Mouse (Mus musculus): ENCODE measurements around the gene Hic1. TPM values are rescaled to one million over a fixed set of nuclear protein-coding genes. Genes with fewer than 3 reads are reported as not detected.

The Hic1 gene
- polyA plus RNA-seq, 1 experiment from 2014 or later, result 14.5 TPM

DNA sequence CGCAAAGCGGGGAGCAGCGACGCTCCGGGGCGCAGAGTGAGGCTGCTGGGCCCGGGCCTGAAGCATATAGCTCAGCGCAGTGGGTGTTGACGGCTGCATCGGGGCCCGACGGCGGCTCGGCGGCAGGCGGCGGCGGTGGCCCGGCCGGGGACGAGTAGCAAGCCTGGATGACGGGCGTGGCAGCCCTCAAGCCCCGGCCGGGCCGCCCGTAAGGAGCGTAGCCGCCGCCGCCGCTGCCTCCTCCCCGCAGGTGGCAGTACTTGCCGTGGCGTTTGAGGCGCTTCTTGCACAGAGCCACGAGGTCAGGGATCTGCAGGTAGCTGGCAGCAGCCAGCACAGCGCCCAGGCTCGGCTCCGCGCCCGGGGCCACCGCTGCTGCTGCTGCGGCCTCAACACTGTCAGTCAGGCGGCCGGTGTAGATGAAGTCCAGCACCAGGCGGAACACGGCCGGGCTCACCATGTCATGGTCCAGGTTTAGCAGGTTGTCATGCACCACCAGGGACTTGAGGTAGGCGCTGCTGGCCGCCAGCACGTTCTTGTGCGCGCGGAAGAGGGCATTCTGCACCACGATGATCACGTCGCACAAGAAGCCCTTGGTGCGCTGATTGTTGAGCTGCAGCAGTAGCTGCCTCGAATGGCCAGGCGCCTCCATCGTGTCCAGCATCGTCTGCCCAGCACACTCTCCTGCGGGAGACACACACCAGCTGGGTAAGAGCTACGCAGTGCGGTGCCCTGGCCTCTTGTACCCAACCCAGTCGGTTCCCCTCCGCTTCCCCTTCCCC, 2.3 kb downstream of the Hic1 start:
- H3K9me3 ChIP-seq (ENCODE audit: control insufficient read depth, low read length), result no peaks in the 10 kb centered on the region
- H3K27ac ChIP-seq (ENCODE audit: low read depth), result peak overlapping the region; percentile 95
- 3% methylated on average over 68 of the region's 68 CpGs for WGBS
- no peak for ATAC-seq (replicated peaks; ENCODE audit: low FRiP score, low TSS enrichment, low read depth)
- peaks cover 36% of the 10 kb centered on the region for H3K4me1 ChIP-seq (replicated peaks; ENCODE audit: control insufficient read depth, insufficient read depth, low read length)
- H3K4me2 ChIP-seq (ENCODE audit: low read length), result peak overlapping the region; percentile 77
- peaks cover 48% of the 10 kb centered on the region for H3K36me3 ChIP-seq (ENCODE audit: control insufficient read depth, insufficient read depth, low read length)
- peak; percentile 84 for DNase-seq (ENCODE audit: low spot score)
- H3K9ac ChIP-seq (ENCODE audit: low read length), result peak overlapping the region; percentile 92
- H3K4me3 ChIP-seq (ENCODE audit: low read depth, low read length), result peak overlapping the region; percentile 65
- H3K27me3 ChIP-seq (replicated peaks; ENCODE audit: control insufficient read depth, insufficient read depth, low read length), result peaks cover 44% of the 10 kb centered on the region

DNA sequence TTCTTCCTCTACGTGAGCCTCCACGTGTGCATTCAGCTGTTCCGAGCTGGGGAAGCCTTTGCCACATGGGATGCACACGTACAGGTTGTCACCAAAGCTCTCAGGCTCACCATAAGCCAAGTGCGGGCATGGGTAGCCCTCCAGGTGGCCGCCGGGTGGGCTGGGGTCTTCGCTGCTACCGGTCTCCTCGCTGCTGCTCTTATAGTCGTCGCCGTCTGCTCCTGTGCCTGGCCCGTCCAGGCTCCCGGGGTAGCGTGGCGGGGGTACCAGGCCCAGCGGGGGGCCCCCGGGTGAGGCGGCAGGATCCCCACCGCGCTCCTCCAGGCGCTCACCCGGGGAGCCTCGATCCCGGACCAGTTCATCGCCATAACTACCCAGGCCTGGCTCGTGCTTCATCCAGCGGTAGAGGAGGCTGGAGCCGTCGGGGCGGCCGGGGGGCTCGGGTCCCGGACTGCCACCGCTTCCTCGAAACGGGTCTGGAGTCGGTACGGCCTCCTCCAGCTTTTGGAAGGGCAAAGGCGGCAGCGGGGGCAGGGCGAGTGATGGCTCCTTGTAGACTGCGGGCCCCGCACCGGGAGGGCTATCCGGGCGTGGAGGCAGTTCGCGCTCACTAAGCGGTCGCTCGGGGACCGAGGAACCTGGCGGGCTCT, 3.0 kb downstream of the Hic1 start:
- H3K27ac ChIP-seq (ENCODE audit: low read depth), result peak overlapping the region; percentile 95
- peaks cover 34% of the 10 kb centered on the region for H3K4me1 ChIP-seq (replicated peaks; ENCODE audit: control insufficient read depth, insufficient read depth, low read length)
- peak overlapping the region; percentile 77 for H3K4me2 ChIP-seq (ENCODE audit: low read length)
- ATAC-seq (replicated peaks; ENCODE audit: low FRiP score, low TSS enrichment, low read depth) (no peak), DNase-seq (ENCODE audit: low spot score) (no peak)
- peak overlapping the region; percentile 92 for H3K9ac ChIP-seq (ENCODE audit: low read length)
- H3K4me3 ChIP-seq (ENCODE audit: low read depth, low read length), result peak overlapping the region; percentile 65
- peaks cover 37% of the 10 kb centered on the region for H3K27me3 ChIP-seq (replicated peaks; ENCODE audit: control insufficient read depth, insufficient read depth, low read length)
- WGBS, result 10% methylated on average over 54 of the region's 55 CpGs
- no peaks in the 10 kb centered on the region for H3K9me3 ChIP-seq (ENCODE audit: control insufficient read depth, low read length)
- peaks cover 49% of the 10 kb centered on the region for H3K36me3 ChIP-seq (ENCODE audit: control insufficient read depth, insufficient read depth, low read length)

DNA sequence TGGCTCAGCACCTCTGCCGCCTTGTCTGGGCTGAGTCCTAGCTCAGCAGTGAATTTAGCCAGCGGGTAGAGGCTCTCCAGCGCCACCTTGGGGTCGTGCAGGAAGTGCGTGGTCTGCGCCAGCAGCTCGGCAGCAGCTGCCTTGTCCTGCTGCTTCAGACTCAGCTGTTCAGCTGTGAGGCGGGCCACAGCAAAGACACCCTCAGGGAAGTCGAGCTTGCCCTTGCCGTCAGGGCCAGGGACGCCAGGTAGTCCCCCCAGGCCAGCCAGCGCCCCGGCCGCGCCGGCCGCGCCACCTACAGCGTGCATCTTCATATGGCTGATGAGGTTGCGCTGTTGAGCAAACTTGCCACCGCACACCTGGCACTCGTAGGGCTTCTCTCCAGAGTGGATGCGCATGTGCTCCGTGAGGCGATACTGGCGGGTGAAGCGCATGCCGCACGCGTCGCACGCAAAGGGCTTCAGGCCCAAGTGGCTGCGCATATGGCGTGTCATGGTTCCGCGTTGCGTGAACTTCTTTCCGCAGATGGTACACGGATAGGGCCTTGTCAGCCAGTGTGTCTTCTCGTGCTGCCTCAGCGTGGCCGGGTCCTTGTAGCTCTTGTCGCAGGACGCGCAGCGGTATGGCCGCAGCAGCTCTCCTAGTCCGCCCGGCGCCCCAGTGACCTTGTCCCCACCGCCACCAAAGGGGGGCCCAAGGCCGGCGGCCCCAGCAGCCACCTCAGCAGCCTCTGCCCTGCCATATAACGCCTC, 3.7 kb downstream of the Hic1 start:
- peak; percentile 91 for DNase-seq (ENCODE audit: low spot score)
- Histone ChIP-seq H3K27ac (ENCODE audit: low read depth) (peak overlapping the region; percentile 95), H3K4me1 (replicated peaks; ENCODE audit: control insufficient read depth, insufficient read depth, low read length) (peaks cover 38% of the 10 kb centered on the region), H3K9me3 (ENCODE audit: control insufficient read depth, low read length) (no peaks in the 10 kb centered on the region), H3K36me3 (ENCODE audit: control insufficient read depth, insufficient read depth, low read length) (peaks cover 54% of the 10 kb centered on the region), H3K4me2 (ENCODE audit: low read length) (peak overlapping the region; percentile 77), H3K4me3 (ENCODE audit: low read depth, low read length) (peak overlapping the region; percentile 65), H3K9ac (ENCODE audit: low read length) (peak overlapping the region; percentile 92), H3K27me3 (replicated peaks; ENCODE audit: control insufficient read depth, insufficient read depth, low read length) (peaks cover 30% of the 10 kb centered on the region)
- 13% methylated on average over 54 of the region's 54 CpGs for WGBS
- no peak for ATAC-seq (replicated peaks; ENCODE audit: low FRiP score, low TSS enrichment, low read depth)

DNA sequence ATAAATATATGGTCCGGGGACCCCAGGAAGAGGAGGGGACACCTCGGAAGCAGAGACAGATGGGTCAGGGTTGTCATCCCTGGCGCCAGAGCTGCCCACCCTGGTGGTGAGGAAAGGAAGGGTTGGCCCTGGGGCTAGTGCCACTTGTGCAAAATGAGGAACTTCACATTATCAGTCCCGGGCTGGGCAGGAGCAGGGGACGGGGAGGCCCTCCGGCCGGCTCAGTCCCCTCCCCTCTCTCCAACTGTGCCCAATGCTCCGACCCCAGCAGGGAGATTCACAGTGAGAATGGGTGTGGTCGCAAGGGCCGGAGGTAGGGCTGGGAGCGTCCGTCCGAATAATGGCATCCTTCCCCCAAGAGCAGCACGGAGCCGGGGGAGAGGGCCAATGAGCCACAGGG, 4.6 kb downstream of the Hic1 start:
- peaks cover 63% of the 10 kb centered on the region for H3K36me3 ChIP-seq (ENCODE audit: control insufficient read depth, insufficient read depth, low read length)

DNA sequence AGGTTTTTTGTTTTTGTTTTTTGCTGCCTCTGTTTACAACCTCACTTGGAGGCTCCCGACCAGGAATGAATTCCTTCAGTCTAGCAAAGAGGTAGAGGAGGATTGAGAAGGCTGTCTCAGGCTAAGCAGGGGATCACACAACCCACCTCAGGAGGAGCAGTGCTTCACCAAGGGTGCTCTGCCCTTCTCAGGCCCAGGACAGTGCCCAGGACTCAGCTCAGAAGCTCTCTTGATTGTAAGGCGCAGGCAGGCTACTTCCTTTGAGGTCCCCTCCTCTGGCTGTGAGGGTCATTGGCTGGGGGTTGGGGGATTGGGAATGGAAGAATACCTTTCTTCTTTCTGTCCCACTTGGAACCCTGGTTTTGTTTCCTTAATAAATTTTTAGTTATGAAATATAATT, 5.3 kb downstream of the Hic1 start:
- H3K27ac ChIP-seq (ENCODE audit: low read depth), result peak overlapping the region; percentile 81
- no peaks in the 10 kb centered on the region for H3K9me3 ChIP-seq (ENCODE audit: control insufficient read depth, low read length)
- 62% methylated on average over 2 of the region's 2 CpGs for WGBS
- peak overlapping the region; percentile 77 for H3K4me2 ChIP-seq (ENCODE audit: low read length)
- peak overlapping the region; percentile 92 for H3K9ac ChIP-seq (ENCODE audit: low read length)
- H3K4me1 ChIP-seq (replicated peaks; ENCODE audit: control insufficient read depth, insufficient read depth, low read length), result peaks cover 31% of the 10 kb centered on the region
- no peak for ATAC-seq (replicated peaks; ENCODE audit: low FRiP score, low TSS enrichment, low read depth)
- peaks cover 18% of the 10 kb centered on the region for H3K27me3 ChIP-seq (replicated peaks; ENCODE audit: control insufficient read depth, insufficient read depth, low read length)
- no peak for DNase-seq (ENCODE audit: low spot score)
- peak overlapping the region; percentile 65 for H3K4me3 ChIP-seq (ENCODE audit: low read depth, low read length)
- peaks cover 69% of the 10 kb centered on the region for H3K36me3 ChIP-seq (ENCODE audit: control insufficient read depth, insufficient read depth, low read length)

More for the DNA sequence above, 4.6 kb downstream of the Hic1 start:
- 29% methylated on average over 15 of the region's 15 CpGs for WGBS
- H3K27me3 ChIP-seq (replicated peaks; ENCODE audit: control insufficient read depth, insufficient read depth, low read length), result peaks cover 22% of the 10 kb centered on the region
- peak overlapping the region; percentile 92 for H3K9ac ChIP-seq (ENCODE audit: low read length)
- no peak for ATAC-seq (replicated peaks; ENCODE audit: low FRiP score, low TSS enrichment, low read depth)
- H3K9me3 ChIP-seq (ENCODE audit: control insufficient read depth, low read length), result no peaks in the 10 kb centered on the region
- peak overlapping the region; percentile 95 for H3K27ac ChIP-seq (ENCODE audit: low read depth)
- peaks cover 36% of the 10 kb centered on the region for H3K4me1 ChIP-seq (replicated peaks; ENCODE audit: control insufficient read depth, insufficient read depth, low read length)
- H3K4me3 ChIP-seq (ENCODE audit: low read depth, low read length), result peak overlapping the region; percentile 65
- DNase-seq (ENCODE audit: low spot score), result no peak
- peak overlapping the region; percentile 77 for H3K4me2 ChIP-seq (ENCODE audit: low read length)

DNA sequence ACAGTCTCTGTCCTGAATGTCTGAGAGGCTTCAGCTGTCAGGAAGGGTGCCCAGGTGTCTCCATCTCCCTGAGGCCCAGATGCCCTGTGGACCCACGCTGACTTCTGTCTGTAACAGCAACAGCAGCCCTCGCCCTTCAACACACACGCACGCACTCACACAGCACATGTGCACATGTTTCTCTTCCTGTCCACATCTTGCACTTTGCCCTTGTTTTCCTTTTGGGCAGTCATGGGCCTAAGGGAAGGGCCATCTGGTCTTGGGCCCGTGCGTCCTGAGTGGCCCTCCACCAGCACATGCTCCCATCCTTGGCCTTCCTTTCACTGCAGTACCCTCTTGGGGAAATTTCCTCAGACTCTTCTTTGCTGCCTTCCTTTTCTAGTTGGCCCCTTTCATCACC, 5.9 kb downstream of the Hic1 start:
- Histone ChIP-seq H3K4me2 (ENCODE audit: low read length) (peak overlapping the region; percentile 77), H3K27me3 (replicated peaks; ENCODE audit: control insufficient read depth, insufficient read depth, low read length) (peaks cover 18% of the 10 kb centered on the region), H3K27ac (ENCODE audit: low read depth) (peak overlapping the region; percentile 81), H3K9ac (ENCODE audit: low read length) (peak overlapping the region; percentile 92), H3K9me3 (ENCODE audit: control insufficient read depth, low read length) (no peaks in the 10 kb centered on the region), H3K4me1 (replicated peaks; ENCODE audit: control insufficient read depth, insufficient read depth, low read length) (peaks cover 37% of the 10 kb centered on the region), H3K36me3 (ENCODE audit: control insufficient read depth, insufficient read depth, low read length) (peaks cover 70% of the 10 kb centered on the region), H3K4me3 (ENCODE audit: low read depth, low read length) (no peak overlapping the region)
- DNase-seq (ENCODE audit: low spot score), result no peak
- no peak for ATAC-seq (replicated peaks; ENCODE audit: low FRiP score, low TSS enrichment, low read depth)
- WGBS, result 80% methylated on average over 6 of the region's 6 CpGs

DNA sequence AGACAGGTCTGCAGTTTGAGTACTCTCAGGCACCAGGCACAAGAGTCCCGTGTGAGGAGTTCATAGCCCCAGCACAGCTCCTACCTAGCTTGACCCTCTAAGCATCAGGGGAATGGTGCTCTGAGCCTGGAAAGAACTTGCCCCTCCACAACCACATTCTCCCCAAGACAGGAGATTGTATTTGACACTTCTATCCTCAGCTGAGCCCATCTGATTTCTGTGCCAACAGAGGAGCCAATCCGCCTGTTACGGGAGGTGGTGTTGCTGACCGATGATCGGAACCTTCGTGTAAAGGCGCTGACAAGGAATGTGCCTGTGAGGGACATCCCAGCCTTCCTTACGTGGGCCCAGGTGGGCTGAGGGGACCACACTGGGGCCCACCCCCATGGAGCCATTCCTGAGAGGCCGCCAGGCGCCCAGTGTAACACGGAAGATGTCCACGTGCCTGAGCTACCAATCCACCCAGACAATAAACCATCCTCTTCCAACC, 6.7 kb downstream of the Hic1 start:
- Histone ChIP-seq H3K36me3 (ENCODE audit: control insufficient read depth, insufficient read depth, low read length) (peaks cover 70% of the 10 kb centered on the region), H3K27ac (ENCODE audit: low read depth) (peak overlapping the region; percentile 81), H3K4me2 (ENCODE audit: low read length) (peak overlapping the region; percentile 77), H3K4me1 (replicated peaks; ENCODE audit: control insufficient read depth, insufficient read depth, low read length) (peaks cover 41% of the 10 kb centered on the region), H3K9me3 (ENCODE audit: control insufficient read depth, low read length) (no peaks in the 10 kb centered on the region), H3K9ac (ENCODE audit: low read length) (no peak overlapping the region; the same call in 1 of the 2 replicates), H3K27me3 (replicated peaks; ENCODE audit: control insufficient read depth, insufficient read depth, low read length) (peaks cover 15% of the 10 kb centered on the region), H3K4me3 (ENCODE audit: low read depth, low read length) (no peak overlapping the region)
- DNase-seq (ENCODE audit: low spot score) (no peak), ATAC-seq (replicated peaks; ENCODE audit: low FRiP score, low TSS enrichment, low read depth) (no peak)
- WGBS, result 84% methylated on average over 12 of the region's 12 CpGs

DNA sequence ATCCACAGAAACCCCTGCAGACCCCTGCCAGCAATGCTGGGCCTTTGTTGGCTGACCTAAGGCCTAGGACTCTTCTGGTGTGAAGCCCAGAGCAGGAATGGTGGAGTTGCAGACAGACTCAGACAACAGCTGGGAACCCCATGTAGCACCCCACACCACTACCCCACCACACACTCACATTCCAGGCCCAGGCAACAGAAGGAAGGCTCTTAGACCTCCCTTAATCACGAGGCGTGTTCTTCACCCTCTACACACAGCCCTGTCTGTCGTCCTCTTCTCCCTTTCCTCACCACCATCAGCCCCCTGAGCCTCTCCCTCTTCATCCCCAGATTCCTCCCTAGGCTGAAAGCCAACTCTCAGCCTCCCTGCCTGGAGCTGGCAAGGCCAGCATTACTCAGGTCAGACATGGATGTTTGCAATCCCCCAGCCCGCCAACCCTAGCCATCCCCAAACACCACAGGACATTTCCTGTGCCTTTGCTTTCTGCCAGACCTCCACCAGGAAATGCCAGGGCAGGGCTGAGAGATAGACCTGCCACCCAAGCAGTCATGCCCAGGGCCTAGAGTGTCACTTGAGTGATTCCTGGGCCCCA, 7.8 kb downstream of the Hic1 start:
- Histone ChIP-seq H3K27ac (ENCODE audit: low read depth) (peak overlapping the region; percentile 81), H3K9me3 (ENCODE audit: control insufficient read depth, low read length) (no peaks in the 10 kb centered on the region), H3K4me1 (replicated peaks; ENCODE audit: control insufficient read depth, insufficient read depth, low read length) (peaks cover 43% of the 10 kb centered on the region), H3K9ac (ENCODE audit: low read length) (no peak overlapping the region), H3K27me3 (replicated peaks; ENCODE audit: control insufficient read depth, insufficient read depth, low read length) (peaks cover 9% of the 10 kb centered on the region), H3K36me3 (ENCODE audit: control insufficient read depth, insufficient read depth, low read length) (peaks cover 65% of the 10 kb centered on the region), H3K4me3 (ENCODE audit: low read depth, low read length) (no peak overlapping the region), H3K4me2 (ENCODE audit: low read length) (peak overlapping the region; percentile 77; the same call in 1 of the 2 replicates)
- 34% methylated on average over 4 of the region's 4 CpGs for WGBS
- 0 out of 2 replicates have a peak, but pooled peaks have one; percentile 3 for ATAC-seq (replicated peaks; ENCODE audit: low FRiP score, low TSS enrichment, low read depth)
- no peak for DNase-seq (ENCODE audit: low spot score)

Measured in intestine, embryonic 14.5 days (tissue).